Comparison of ENCODE assay signal across 28 mouse cellular contexts in the genomic region with DNA sequence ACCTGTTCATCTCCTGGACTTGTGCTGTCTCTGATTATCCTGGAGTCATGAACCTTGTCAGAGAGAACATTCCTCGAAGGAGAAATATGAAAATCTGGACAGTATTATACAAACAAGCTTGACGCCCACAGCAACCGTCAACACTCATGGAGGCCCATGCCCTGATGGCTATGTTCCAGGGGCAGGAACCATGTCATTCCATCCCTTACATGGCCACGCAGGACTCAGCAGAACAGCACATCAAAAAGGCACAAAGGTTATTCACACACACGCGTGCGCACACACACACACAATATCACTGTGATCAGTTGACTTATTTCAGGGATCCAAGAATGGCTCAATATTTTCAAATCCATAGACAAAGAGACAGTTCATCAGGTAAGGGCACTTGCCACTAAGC. TPM values are rescaled to one million over a fixed set of nuclear protein-coding genes. Genes with fewer than 3 reads are reported as not detected.
DNase-seq lines count a peak whose midpoint lies in the region; ATAC-seq and TF ChIP-seq lines count a peak whose summit lies in the region.
"Had no signal": no experiment of that assay in that cellular context is flagged by ENCODE, and none has a peak within 500 bp of the region (broad histone marks: within the 10 kb centered on the region; RNA-seq: fewer than 3 reads in every experiment).

No protein-coding gene starts in this region.

- intact Hi-C loops in gastrocnemius, adult 2 months (cut with DNase I), result no loop called here
- intact Hi-C loops in heart, postnatal 36 days (cut with DNase I), result no loop called here

- peak overlapping the region; percentile 28; the same call in 1 of the 2 replicates for H3K27ac ChIP-seq in gastrocnemius, adult 2 months
- H3K27ac ChIP-seq in heart, embryonic 13.5 days (replicated peaks), result peak overlapping the region; percentile 17
- H3K27ac ChIP-seq in heart, embryonic 16.5 days (ENCODE audit: low read length), result peak overlapping the region; percentile 33
- no peak overlapping the region for H3K27ac ChIP-seq in liver, adult 2 months (replicated peaks; ENCODE audit: insufficient read depth, low read depth, low read length)
- H3K27ac ChIP-seq in liver, embryonic 11.5 days (ENCODE audit: low read depth, low read length), result no peak overlapping the region
- H3K27ac ChIP-seq: embryonic facial prominence, embryonic 10.5 days; embryonic facial prominence, embryonic 13.5 days; forebrain, embryonic 12.5 days; forebrain, embryonic 15.5 days; hindbrain, embryonic 10.5 days; hindbrain, embryonic 13.5 days; intestine, embryonic 15.5 days had no signal

- TF ChIP-seq CTCF in gastrocnemius, adult 2 months (IDR thresholded peaks at IDR 0.05), result no peak
- no peak for TF ChIP-seq CTCF in liver, adult 2 months (IDR thresholded peaks at IDR 0.05; ENCODE audit: low read depth, low read length)

- no peak for TF ChIP-seq POLR2A in liver, adult 2 months (IDR thresholded peaks at IDR 0.05; ENCODE audit: extremely low read depth, insufficient read depth, low read length)

- WGBS in heart, embryonic 13.5 days, result 73% methylated on average over 7 of the region's 7 CpGs
- 65% methylated on average over 7 of the region's 7 CpGs for WGBS in heart, embryonic 16.5 days
- 22% methylated on average over 7 of the region's 7 CpGs for WGBS in liver, adult 2 months
- 84% methylated on average over 7 of the region's 7 CpGs for WGBS in liver, embryonic 11.5 days

- H3K36me3 ChIP-seq in heart, embryonic 13.5 days, result no peaks in the 10 kb centered on the region
- no peaks in the 10 kb centered on the region for H3K36me3 ChIP-seq in heart, embryonic 16.5 days (ENCODE audit: control insufficient read depth, insufficient read depth)
- no peaks in the 10 kb centered on the region; the same call in none of the 2 replicates for H3K36me3 ChIP-seq in liver, adult 2 months (ENCODE audit: control insufficient read depth, insufficient read depth, low read length)
- no peaks in the 10 kb centered on the region for H3K36me3 ChIP-seq in liver, embryonic 11.5 days (ENCODE audit: control insufficient read depth, insufficient read depth, low read length)
- H3K36me3 ChIP-seq: embryonic facial prominence, embryonic 10.5 days; embryonic facial prominence, embryonic 13.5 days; forebrain, embryonic 12.5 days; forebrain, embryonic 15.5 days; hindbrain, embryonic 10.5 days; hindbrain, embryonic 13.5 days; intestine, embryonic 15.5 days had no signal

- peaks cover 29% of the 10 kb centered on the region for H3K79me2 ChIP-seq in liver, adult 2 months (ENCODE audit: control insufficient read depth, insufficient read depth, low read length)

- peaks cover 48% of the 10 kb centered on the region for H3K4me1 ChIP-seq in heart, embryonic 13.5 days
- peaks cover 19% of the 10 kb centered on the region for H3K4me1 ChIP-seq in heart, embryonic 16.5 days (ENCODE audit: control insufficient read depth, insufficient read depth, low read length)
- peaks cover 19% of the 10 kb centered on the region for H3K4me1 ChIP-seq in liver, adult 2 months (ENCODE audit: control insufficient read depth, insufficient read depth, low read length)
- H3K4me1 ChIP-seq in liver, embryonic 11.5 days (replicated peaks; ENCODE audit: control insufficient read depth, insufficient read depth, low read length), result no peaks in the 10 kb centered on the region
- H3K4me1 ChIP-seq: embryonic facial prominence, embryonic 10.5 days; embryonic facial prominence, embryonic 13.5 days; forebrain, embryonic 12.5 days; hindbrain, embryonic 10.5 days; hindbrain, embryonic 13.5 days; intestine, embryonic 15.5 days had no signal

- ATAC-seq in heart, embryonic 13.5 days (ENCODE audit: extremely low read depth, insufficient number of reproducible peaks, low FRiP score, low TSS enrichment), result no peak
- no peak; the same call in 1 of the 2 replicates for ATAC-seq in heart, embryonic 16.5 days (replicated peaks; ENCODE audit: extremely low read depth, insufficient read depth, low FRiP score)
- no peak for ATAC-seq in liver, embryonic 11.5 days (replicated peaks; ENCODE audit: low FRiP score)
- ATAC-seq: activated CD4-positive, CD25-positive, alpha-beta regulatory T cell, adult 4 months; forebrain, embryonic 15.5 days; hindbrain, embryonic 16.5 days; intestine, embryonic 15.5 days had no signal

- no peak overlapping the region for H3K9ac ChIP-seq in heart, embryonic 13.5 days
- H3K9ac ChIP-seq in heart, embryonic 16.5 days (ENCODE audit: low read length), result no peak overlapping the region
- no peak overlapping the region for H3K9ac ChIP-seq in liver, adult 2 months (ENCODE audit: low read depth, low read length)
- no peak overlapping the region for H3K9ac ChIP-seq in liver, embryonic 11.5 days (ENCODE audit: low read depth, low read length)
- H3K9ac ChIP-seq: embryonic facial prominence, embryonic 13.5 days; forebrain, embryonic 12.5 days; forebrain, embryonic 15.5 days; hindbrain, embryonic 13.5 days; intestine, embryonic 15.5 days had no signal

- H3K4me2 ChIP-seq in heart, embryonic 13.5 days, result no peak overlapping the region
- H3K4me2 ChIP-seq in heart, embryonic 16.5 days (ENCODE audit: low read depth, low read length), result no peak overlapping the region
- H3K4me2 ChIP-seq in liver, embryonic 11.5 days, result no peak overlapping the region
- H3K4me2 ChIP-seq: embryonic facial prominence, embryonic 13.5 days; forebrain, embryonic 12.5 days; forebrain, embryonic 15.5 days; hindbrain, embryonic 13.5 days; intestine, embryonic 15.5 days had no signal

- no peak overlapping the region for H3K4me3 ChIP-seq in gastrocnemius, adult 2 months
- no peak overlapping the region for H3K4me3 ChIP-seq in heart, embryonic 13.5 days
- no peak overlapping the region for H3K4me3 ChIP-seq in heart, embryonic 16.5 days (ENCODE audit: low read length)
- no peak overlapping the region for H3K4me3 ChIP-seq in liver, adult 2 months (ENCODE audit: insufficient read depth, low read depth, low read length)
- no peak overlapping the region for H3K4me3 ChIP-seq in liver, embryonic 11.5 days (ENCODE audit: low read depth, low read length)
- H3K4me3 ChIP-seq: embryonic facial prominence, embryonic 10.5 days; embryonic facial prominence, embryonic 13.5 days; erythroblast, embryonic 14.5 days; forebrain, embryonic 12.5 days; forebrain, embryonic 15.5 days; hindbrain, embryonic 10.5 days; hindbrain, embryonic 13.5 days; intestine, embryonic 15.5 days had no signal

- H3K9me3 ChIP-seq in heart, embryonic 13.5 days, result no peaks in the 10 kb centered on the region
- H3K9me3 ChIP-seq in heart, embryonic 16.5 days (replicated peaks; ENCODE audit: control insufficient read depth, low read length), result no peaks in the 10 kb centered on the region
- no peaks in the 10 kb centered on the region for H3K9me3 ChIP-seq in liver, embryonic 11.5 days (ENCODE audit: control insufficient read depth, low read length)
- H3K9me3 ChIP-seq: embryonic facial prominence, embryonic 10.5 days; embryonic facial prominence, embryonic 13.5 days; forebrain, embryonic 12.5 days; forebrain, embryonic 15.5 days; hindbrain, embryonic 10.5 days; hindbrain, embryonic 13.5 days; intestine, embryonic 15.5 days had no signal

- no peak for DNase-seq in gastrocnemius, adult 2 months
- no peak for DNase-seq in gastrocnemius, adult 8-10 months (ENCODE audit: low spot score in 2 of 2)
- no peak for DNase-seq in heart, postnatal 36 days
- DNase-seq in heart, adult 9 months (ENCODE audit: low spot score in 2 of 2), result no peak
- DNase-seq in liver, adult 2 months (ENCODE audit: extremely low read depth, low read depth, low spot score), result peak; percentile 76
- DNase-seq in liver, embryonic 11.5 days (ENCODE audit: low spot score), result no peak
- DNase-seq: adrenal gland, adult 8-10 months; adrenal gland, postnatal 25 days; cerebellum, adult 11-12 months; cerebellum, adult 8-10 months; cerebellum, postnatal 10 days; cerebellum, postnatal 36 days; embryo, embryonic 11 days; gastrocnemius, postnatal 14 days; kidney, adult 11 months; kidney, adult 8-10 months had no signal

- no peaks in the 10 kb centered on the region for H3K27me3 ChIP-seq in heart, embryonic 13.5 days (replicated peaks)
- H3K27me3 ChIP-seq in heart, embryonic 16.5 days (ENCODE audit: control insufficient read depth, insufficient read depth, low read length), result no peaks in the 10 kb centered on the region
- no peaks in the 10 kb centered on the region for H3K27me3 ChIP-seq in liver, adult 2 months (ENCODE audit: control insufficient read depth, insufficient read depth, low read length)
- H3K27me3 ChIP-seq in liver, embryonic 11.5 days (replicated peaks; ENCODE audit: control insufficient read depth, insufficient read depth, low read length), result no peaks in the 10 kb centered on the region
- H3K27me3 ChIP-seq: embryonic facial prominence, embryonic 13.5 days; forebrain, embryonic 12.5 days; forebrain, embryonic 15.5 days; hindbrain, embryonic 13.5 days; intestine, embryonic 15.5 days had no signal

RNA-seq across cellular contexts. Expression of a gene that starts 20.3 kb away (rescaled TPM):
- total RNA-seq in gastrocnemius, adult 2 months (2021), result 100 to 1,000 TPM; 135 to 136 TPM
- total RNA-seq in gastrocnemius, adult 8-10 months (2022), result 100 to 1,000 TPM; 137 to 175 (median 164) TPM
- polyA plus RNA-seq in heart, embryonic 13.5 days (2015; fragmentation: Nextera tagmentation; extraction: Ambion mirVana), result 30.5 and 33.9 TPM in 2 replicates
- 10 to 100 TPM; 76.0 to 78.1 TPM for total RNA-seq in heart, postnatal 36 days (2021)
- polyA plus RNA-seq in heart, embryonic 16.5 days (2015; fragmentation: Nextera tagmentation; extraction: Ambion mirVana), result 45.3 and 49.7 TPM in 2 replicates
- 21.3 and 24.9 TPM in 2 replicates for total RNA-seq in liver, adult 2 months (2014; rRNA removed)
- polyA plus RNA-seq in liver, adult 2 months (2012; rRNA removed), result 8.2 and 11.3 TPM in 2 replicates
- polyA plus RNA-seq in liver, embryonic 11.5 days (2014; fragmentation: Nextera tagmentation; extraction: Ambion mirVana), result 0.56 and 0.99 TPM in 2 replicates
- polyA plus RNA-seq: erythroblast, embryonic 14.5 days had no signal

Comparison
In these comparisons a context has a peak if more than half of its experiments do, and no peak if none do; other contexts are left out.
1. H3K27ac ChIP-seq: peak in gastrocnemius, adult 2 months (single experiment), heart, embryonic 13.5 days (single experiment) and heart, embryonic 16.5 days (single experiment); none in liver, adult 2 months (single experiment) and liver, embryonic 11.5 days (single experiment).